Mouse (Mus musculus): Measurements from ENCODE around the gene Cux1. TPM values are rescaled to one million over a fixed set of nuclear protein-coding genes. Genes with fewer than 3 reads are reported as not detected.
"Not testable (repeated sequence)": the region's sequence is repeated elsewhere in the genome, so short reads cannot be mapped to it uniquely, and the experiment has no call there.

Gene Cux1
- polyA plus RNA-seq, 1 experiment from 2014 or later, result 106 TPM

- H3K9ac ChIP-seq, result no peak overlapping the region
- no peak overlapping the region for H3K27ac ChIP-seq
- H3K27me3 ChIP-seq, result no peaks in the 10 kb centered on the region
- no peak overlapping the region for H3K4me3 ChIP-seq
- ATAC-seq (ENCODE audit: low FRiP score), result no peak
- 80% methylated on average over 4 of the region's 4 CpGs for WGBS
- H3K9me3 ChIP-seq, result no peaks in the 10 kb centered on the region
- H3K4me2 ChIP-seq, result no peak overlapping the region
- peaks cover 52% of the 10 kb centered on the region for H3K36me3 ChIP-seq
- H3K4me1 ChIP-seq (replicated peaks), result 0 out of 2 replicates have a peak, but pooled peaks cover 4% of the 10 kb centered on the region
Observed at GRCm38 (mm10) chr5:136217932-136218381, 349.3 kb downstream of the Cux1 start.

- no peaks in the 10 kb centered on the region for H3K9me3 ChIP-seq
- H3K27ac ChIP-seq, result peak overlapping the region; percentile 19; the same call in 1 of the 2 replicates
- no peak for ATAC-seq (ENCODE audit: low FRiP score)
- H3K27me3 ChIP-seq, result no peaks in the 10 kb centered on the region
- WGBS, result 83% methylated on average over 18 of the region's 18 CpGs
- H3K4me1 ChIP-seq (replicated peaks), result 0 out of 2 replicates have a peak, but pooled peaks cover 4% of the 10 kb centered on the region
- no peak overlapping the region for H3K4me2 ChIP-seq
- peaks cover 46% of the 10 kb centered on the region for H3K36me3 ChIP-seq
- H3K9ac ChIP-seq, result no peak overlapping the region
- no peak overlapping the region for H3K4me3 ChIP-seq
Observed at GRCm38 (mm10) chr5:136217004-136217665, 350.2 kb downstream of the Cux1 start.

GRCm38 (mm10) chr5:136215958-136216357, 351.3 kb downstream of the Cux1 start:
- H3K9ac ChIP-seq, result no peak overlapping the region
- H3K27me3 ChIP-seq, result no peaks in the 10 kb centered on the region
- 0 out of 2 replicates have a peak, but pooled peaks cover 4% of the 10 kb centered on the region for H3K4me1 ChIP-seq (replicated peaks)
- no peak overlapping the region for H3K4me3 ChIP-seq
- H3K4me2 ChIP-seq, result no peak overlapping the region
- no peak for ATAC-seq (ENCODE audit: low FRiP score)
- H3K36me3 ChIP-seq, result peaks cover 34% of the 10 kb centered on the region
- H3K27ac ChIP-seq, result no peak overlapping the region
- 60% methylated on average over 5 of the region's 5 CpGs for WGBS
- H3K9me3 ChIP-seq, result no peaks in the 10 kb centered on the region

- Histone ChIP-seq H3K9me3 (no peaks in the 10 kb centered on the region), H3K36me3 (peaks cover 27% of the 10 kb centered on the region), H3K27ac (no peak overlapping the region), H3K4me3 (no peak overlapping the region), H3K27me3 (no peaks in the 10 kb centered on the region), H3K4me2 (no peak overlapping the region), H3K4me1 (replicated peaks) (0 out of 2 replicates have a peak, but pooled peaks cover 4% of the 10 kb centered on the region), H3K9ac (no peak overlapping the region)
- 90% methylated on average over 3 of the region's 3 CpGs for WGBS
- no peak for ATAC-seq (ENCODE audit: low FRiP score)
Observed at GRCm38 (mm10) chr5:136215211-136215610, 352.1 kb downstream of the Cux1 start.

- Histone ChIP-seq H3K27me3 (no peaks in the 10 kb centered on the region), H3K4me1 (replicated peaks) (0 out of 2 replicates have a peak, but pooled peaks cover 4% of the 10 kb centered on the region), H3K9me3 (no peaks in the 10 kb centered on the region), H3K4me2 (no peak overlapping the region), H3K4me3 (no peak overlapping the region), H3K36me3 (peaks cover 12% of the 10 kb centered on the region), H3K9ac (no peak overlapping the region), H3K27ac (no peak overlapping the region)
- 86% methylated on average over 5 of the region's 5 CpGs for WGBS
- no peak for ATAC-seq (ENCODE audit: low FRiP score)
Observed at GRCm38 (mm10) chr5:136213716-136214115, 353.6 kb downstream of the Cux1 start.

GRCm38 (mm10) chr5:136212716-136213115, 354.6 kb downstream of the Cux1 start:
- ATAC-seq (ENCODE audit: low FRiP score), result no peak

GRCm38 (mm10) chr5:136211341-136212102, 355.8 kb downstream of the Cux1 start:
- not testable (repeated sequence) for H3K27me3 ChIP-seq; H3K36me3 ChIP-seq; H3K9ac ChIP-seq; H3K4me1 ChIP-seq (replicated peaks); H3K27ac ChIP-seq; H3K4me3 ChIP-seq; ATAC-seq (ENCODE audit: low FRiP score); H3K4me2 ChIP-seq; H3K9me3 ChIP-seq
- WGBS, result 95% methylated on average over 14 of the region's 14 CpGs

More at GRCm38 (mm10) chr5:136212716-136213115, 354.6 kb downstream of the Cux1 start:
- no peak overlapping the region for H3K4me2 ChIP-seq
- WGBS, result 95% methylated on average over 11 of the region's 11 CpGs
- H3K27ac ChIP-seq, result no peak overlapping the region
- 0 out of 2 replicates have a peak, but pooled peaks cover 4% of the 10 kb centered on the region for H3K4me1 ChIP-seq (replicated peaks)
- peaks cover 2% of the 10 kb centered on the region; the same call in 1 of the 2 replicates for H3K36me3 ChIP-seq
- H3K9me3 ChIP-seq, result no peaks in the 10 kb centered on the region
- no peak overlapping the region for H3K4me3 ChIP-seq
- no peak overlapping the region for H3K9ac ChIP-seq
- no peaks in the 10 kb centered on the region for H3K27me3 ChIP-seq

GRCm38 (mm10) chr5:136210549-136210948, 356.7 kb downstream of the Cux1 start:
- H3K27me3 ChIP-seq, result no peaks in the 10 kb centered on the region
- ATAC-seq (ENCODE audit: low FRiP score), result no peak
- no peak overlapping the region for H3K27ac ChIP-seq
- H3K4me2 ChIP-seq, result no peak overlapping the region
- H3K9ac ChIP-seq, result no peak overlapping the region
- no peaks in the 10 kb centered on the region for H3K9me3 ChIP-seq
- no peaks in the 10 kb centered on the region for H3K4me1 ChIP-seq (replicated peaks)
- WGBS, result 69% methylated on average over 5 of the region's 5 CpGs
- H3K4me3 ChIP-seq, result no peak overlapping the region
- no peaks in the 10 kb centered on the region for H3K36me3 ChIP-seq

- no peak overlapping the region for H3K9ac ChIP-seq
- peaks cover 3% of the 10 kb centered on the region for H3K36me3 ChIP-seq
- WGBS, result 36% methylated on average over 7 of the region's 7 CpGs
- no peaks in the 10 kb centered on the region for H3K27me3 ChIP-seq
- no peak overlapping the region for H3K4me2 ChIP-seq
- peaks cover 18% of the 10 kb centered on the region for H3K4me1 ChIP-seq (replicated peaks)
- no peak overlapping the region for H3K4me3 ChIP-seq
- H3K27ac ChIP-seq, result no peak overlapping the region
- peak; percentile 56; the same call in 1 of the 2 replicates for ATAC-seq (ENCODE audit: low FRiP score)
- no peaks in the 10 kb centered on the region for H3K9me3 ChIP-seq
Observed at GRCm38 (mm10) chr5:136201832-136202231, 365.5 kb downstream of the Cux1 start.

GRCm38 (mm10) chr5:136199526-136199925, 367.8 kb downstream of the Cux1 start:
- Histone ChIP-seq H3K4me1 (replicated peaks) (peaks cover 18% of the 10 kb centered on the region), H3K9ac (peak overlapping the region; percentile 94), H3K4me3 (peak overlapping the region; percentile 98), H3K4me2 (peak overlapping the region; percentile 95), H3K27ac (peak overlapping the region; percentile 89; the same call in 1 of the 2 replicates), H3K36me3 (peaks cover 26% of the 10 kb centered on the region), H3K27me3 (no peaks in the 10 kb centered on the region), H3K9me3 (0 out of 2 replicates have a peak, but pooled peaks cover 3% of the 10 kb centered on the region)
- ATAC-seq (ENCODE audit: low FRiP score), result no peak
- WGBS, result 32% methylated on average over 11 of the region's 11 CpGs

- 0 out of 2 replicates have a peak, but pooled peaks cover 3% of the 10 kb centered on the region for H3K9me3 ChIP-seq
- peaks cover 18% of the 10 kb centered on the region for H3K4me1 ChIP-seq (replicated peaks)
- under 1% methylated on average over 59 of the region's 62 CpGs for WGBS
- peak within 1 kb of the TSS; percentile 95 for H3K4me2 ChIP-seq
- H3K4me3 ChIP-seq, result peak within 1 kb of the TSS; percentile 98
- H3K27ac ChIP-seq, result peak within 1 kb of the TSS; percentile 89
- H3K36me3 ChIP-seq, result peaks cover 34% of the 10 kb centered on the region
- peak within 1 kb of the TSS; percentile 94 for H3K9ac ChIP-seq
- ATAC-seq (ENCODE audit: low FRiP score), result peak; percentile 87
- no peaks in the 10 kb centered on the region for H3K27me3 ChIP-seq
Observed at GRCm38 (mm10) chr5:136198474-136199391, 368.6 kb downstream of the Cux1 start, which contains the start of gene Prkrip1. TSS of gene Prkrip1 (minus strand) at chr5:136198963.

Data from hindbrain, embryonic 13.5 days (tissue).